Mouse (Mus musculus) left cerebral cortex, adult 2 months (tissue): ENCODE results near the gene Tbc1d2. TPM values are rescaled to one million over a fixed set of nuclear protein-coding genes. Genes with fewer than 3 reads are reported as not detected.

Experiments
- DNase-seq, 2 experiments: peaks; one replicate each; pipeline ENCODE4 v3.0.0; 2021 to 2022; ENCODE audit warnings: low spot score in 2 of 2, mixed read lengths in 1 of 2; ENCODE audit errors: extremely low spot score in 1 of 2
- H3K27ac ChIP-seq: fragments of 200-600 bp; 2 replicates; pipeline ENCODE4 v1.8.1; 2022
- H3K4me3 ChIP-seq: fragments of 200-600 bp; 2 replicates; pipeline ENCODE4 v1.8.1; 2022
- CTCF ChIP-seq: fragments of 200-600 bp; IDR thresholded peaks from 2 replicates; pipeline ENCODE4 v1.8.1; 2022; ENCODE audit warnings: antibody characterized with exemption, mild to moderate bottlenecking, moderate library complexity
- intact Hi-C: fragments of 180-260 bp; cut with DNase I; formaldehyde crosslinking; loops from one replicate; pipeline ENCODE4 v1.15.1; 2025
- total RNA-seq, 2 experiments: library from RNA; stranded (reverse); gene quantifications; 2 replicates each; pipeline ENCODE4 v1.2.3; 2021

Gene Tbc1d2
- total RNA-seq, 2 experiments from 2014 or later, result 3.4 to 4.8 TPM

GRCm38 (mm10) chr4:46598111-46598510 is 51.9 kb downstream of the Tbc1d2 start:
- H3K4me3 ChIP-seq, result no peak overlapping the region
- intact Hi-C loops, result loop anchor here (5.0 kb wide), 1 partner anchor 51 kb away; no protein-coding TSS in a partner anchor
- no peak overlapping the region for H3K27ac ChIP-seq
- peak in 1 of 2 experiments; percentile 9 for DNase-seq
- no peak for TF ChIP-seq CTCF

- no peak for TF ChIP-seq CTCF
- Histone ChIP-seq H3K4me3 (no peak overlapping the region), H3K27ac (no peak overlapping the region)
- DNase-seq, result no peak
- intact Hi-C loops, result loop anchor here (5.0 kb wide), 1 partner anchor 50 kb away; no protein-coding TSS in a partner anchor
Measured at GRCm38 (mm10) chr4:46597286-46597961, 52.6 kb downstream of the Tbc1d2 start.

GRCm38 (mm10) chr4:46596398-46596797 is 53.6 kb downstream of the Tbc1d2 start:
- peak in 1 of 2 experiments; percentile 9 for DNase-seq
- intact Hi-C loops, result loop anchor here (5.0 kb wide), 1 partner anchor 49 kb away; no protein-coding TSS in a partner anchor
- Histone ChIP-seq H3K4me3 (no peak overlapping the region), H3K27ac (no peak overlapping the region)
- no peak for TF ChIP-seq CTCF

- intact Hi-C loops, result no loop called here
- DNase-seq, result peak in 1 of 2 experiments; percentile 8
- no peak for TF ChIP-seq CTCF
- Histone ChIP-seq H3K27ac (no peak overlapping the region), H3K4me3 (no peak overlapping the region)
Measured at GRCm38 (mm10) chr4:46594131-46594530, 55.9 kb downstream of the Tbc1d2 start.

- no peak for TF ChIP-seq CTCF
- Histone ChIP-seq H3K4me3 (no peak overlapping the region), H3K27ac (no peak overlapping the region)
- intact Hi-C loops, result no loop called here
- DNase-seq, result peak in 1 of 2 experiments; percentile 7
Measured at GRCm38 (mm10) chr4:46593472-46593871, 56.5 kb downstream of the Tbc1d2 start.

GRCm38 (mm10) chr4:46591833-46592520 is 58.0 kb downstream of the Tbc1d2 start:
- no peak overlapping the region for H3K27ac ChIP-seq
- intact Hi-C loops, result no loop called here
- H3K4me3 ChIP-seq, result no peak overlapping the region
- TF ChIP-seq CTCF, result no peak
- DNase-seq, result peak in 1 of 2 experiments; percentile 10

GRCm38 (mm10) chr4:46590810-46591209 is 59.2 kb downstream of the Tbc1d2 start:
- DNase-seq, result no peak
- Histone ChIP-seq H3K27ac (no peak overlapping the region), H3K4me3 (no peak overlapping the region)
- TF ChIP-seq CTCF, result no peak
- intact Hi-C loops, result no loop called here

- TF ChIP-seq CTCF, result no peak
- Histone ChIP-seq H3K27ac (no peak overlapping the region), H3K4me3 (no peak overlapping the region)
- intact Hi-C loops, result no loop called here
- no peak for DNase-seq
Measured at GRCm38 (mm10) chr4:46589946-46590684, 59.9 kb downstream of the Tbc1d2 start.

- DNase-seq, result no peak
Measured at GRCm38 (mm10) chr4:46589151-46589550, 60.9 kb downstream of the Tbc1d2 start.

GRCm38 (mm10) chr4:46586473-46586872 is 63.5 kb downstream of the Tbc1d2 start:
- no peak for TF ChIP-seq CTCF
- no peak overlapping the region for H3K27ac ChIP-seq
- intact Hi-C loops, result no loop called here
- H3K4me3 ChIP-seq, result no peak overlapping the region
- DNase-seq, result no peak

More at GRCm38 (mm10) chr4:46589151-46589550, 60.9 kb downstream of the Tbc1d2 start:
- Histone ChIP-seq H3K4me3 (no peak overlapping the region), H3K27ac (no peak overlapping the region)
- intact Hi-C loops, result no loop called here
- no peak for TF ChIP-seq CTCF

GRCm38 (mm10) chr4:46585811-46586190 is 64.2 kb downstream of the Tbc1d2 start:
- no peak overlapping the region for H3K4me3 ChIP-seq
- intact Hi-C loops, result loop anchor here (1.0 kb wide), 1 partner anchor 12 kb away; no protein-coding TSS in a partner anchor
- DNase-seq, result no peak
- no peak for TF ChIP-seq CTCF
- no peak overlapping the region for H3K27ac ChIP-seq
